Mouse (Mus musculus) cerebellum, adult 18-20 months (tissue): ENCODE measurements around the gene Zswim4.

Experiments
- DNase-seq, 2 experiments: peaks; one replicate each; pipeline ENCODE4 v3.0.0; 2021

The Zswim4 gene

DNA sequence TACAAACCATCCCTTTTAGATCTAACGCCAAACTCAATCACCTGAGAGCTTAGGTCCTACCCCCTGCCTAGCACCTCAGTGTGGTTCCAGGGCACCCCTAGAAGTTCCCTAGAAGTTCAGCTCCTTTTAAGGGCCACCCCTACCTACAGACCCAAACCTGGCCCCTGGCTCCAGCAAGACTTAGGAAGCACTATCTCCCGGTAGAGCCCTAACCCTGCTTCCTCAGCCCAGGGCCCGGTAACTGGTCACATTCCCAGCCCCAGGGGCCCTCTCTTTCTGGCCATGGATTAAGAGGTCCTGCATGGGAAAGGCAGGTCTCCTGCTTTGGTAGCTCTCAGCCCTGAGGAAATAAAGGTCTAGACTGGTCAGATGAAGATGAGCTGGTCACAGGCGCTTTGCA lies 56.9 kb downstream of the Zswim4 start:
- DNase-seq = no peak

DNA sequence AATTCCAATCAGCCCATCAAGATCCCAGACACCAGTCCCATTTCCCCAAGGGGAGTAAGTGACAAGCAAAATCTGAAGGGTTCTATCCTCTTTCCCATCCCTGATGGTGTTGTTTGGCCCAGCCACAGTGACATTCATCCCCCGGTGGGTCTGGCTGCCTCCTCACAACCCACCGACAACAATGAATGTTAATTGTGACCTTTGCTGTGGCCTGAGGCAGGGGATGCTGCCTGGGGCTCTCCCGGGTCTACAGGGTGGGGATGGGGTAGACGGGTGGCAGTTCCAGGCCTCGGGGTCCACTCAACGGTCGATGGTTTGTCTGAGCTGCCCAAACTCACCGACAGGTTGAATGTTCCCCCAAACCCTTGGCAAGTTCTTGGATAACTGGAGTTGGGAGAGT lies 58.3 kb downstream of the Zswim4 start:
- no peak for DNase-seq

DNA sequence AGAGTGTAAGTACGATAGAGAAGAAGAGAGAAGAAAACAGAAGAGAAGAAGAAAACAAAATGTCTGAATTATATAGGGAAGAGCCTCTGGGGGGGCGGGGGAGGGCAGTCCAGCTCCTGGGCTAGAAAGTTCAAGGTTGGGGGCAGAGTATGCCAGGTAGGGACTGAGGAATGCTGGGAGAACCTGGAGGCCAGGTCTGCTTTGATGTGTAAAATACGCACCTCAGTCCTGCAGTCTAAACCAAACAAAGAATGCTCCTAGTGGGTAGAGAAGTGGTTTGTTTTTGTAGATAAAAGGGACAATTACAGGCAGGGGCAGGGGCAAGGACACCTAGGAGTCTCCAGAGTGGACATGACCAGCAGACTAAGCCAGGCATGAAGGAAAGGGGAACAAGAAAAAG lies 59.5 kb downstream of the Zswim4 start:
- no peak for DNase-seq

DNA sequence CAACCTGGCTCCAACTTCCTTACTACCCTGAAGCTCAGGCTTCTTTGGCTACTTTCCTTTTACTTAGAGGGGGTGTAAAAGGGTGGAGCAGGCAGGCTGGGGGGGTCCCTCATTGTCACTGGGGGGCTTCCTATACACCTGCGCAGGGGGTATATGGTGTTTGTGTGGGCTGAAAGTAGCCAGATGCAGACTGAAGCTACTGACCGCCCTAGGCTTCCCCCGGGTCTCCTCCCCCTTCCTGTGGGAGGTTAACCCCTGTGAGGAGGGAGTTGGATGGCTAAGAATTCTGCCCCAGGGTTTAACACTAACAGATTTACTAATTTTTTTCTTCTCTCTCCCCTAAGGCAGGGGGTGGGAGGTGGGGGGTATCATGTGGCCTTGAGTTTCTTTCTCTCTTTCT lies 60.3 kb downstream of the Zswim4 start:
- DNase-seq = no peak

DNA sequence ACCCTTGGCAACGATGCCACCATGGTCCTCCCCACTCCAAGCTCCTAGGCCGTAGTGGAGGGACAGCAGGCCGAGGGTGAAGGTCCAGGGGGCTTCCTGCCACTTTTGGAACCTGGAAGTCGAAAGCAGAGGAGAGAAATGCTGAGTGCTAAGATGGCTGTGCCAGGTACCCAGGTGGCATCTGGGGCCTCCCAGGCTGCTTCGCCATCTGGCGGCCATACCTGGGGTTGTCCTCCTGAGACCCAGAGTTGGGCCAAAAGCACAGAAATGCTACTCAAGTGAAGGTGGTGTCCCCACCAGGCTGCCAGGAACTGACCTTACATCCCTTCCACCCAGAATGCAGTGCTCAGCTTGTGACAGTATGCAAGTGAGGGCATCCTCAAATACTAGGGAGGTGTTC lies 63.0 kb downstream of the Zswim4 start:
- DNase-seq = peak; percentile 82 to 84

DNA sequence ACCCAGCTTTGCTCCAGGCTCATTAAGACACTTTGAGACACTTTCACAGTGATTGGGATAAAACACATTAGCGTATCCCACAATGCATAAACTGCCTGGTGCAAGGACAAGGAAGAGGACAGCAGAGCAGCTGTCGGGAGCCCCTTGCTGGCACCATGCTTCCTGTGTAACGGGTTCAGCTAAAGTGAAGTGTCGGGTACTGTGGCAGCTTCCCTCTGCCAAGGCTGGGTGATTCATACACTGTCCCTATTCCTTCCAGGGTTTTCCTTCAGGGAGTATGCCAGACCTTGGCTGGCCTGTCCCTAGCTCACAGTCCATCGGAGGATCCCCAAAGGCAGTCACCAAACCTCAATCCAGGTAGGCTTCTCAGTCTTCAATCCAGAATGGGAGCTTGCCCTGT lies 66.8 kb downstream of the Zswim4 start:
- DNase-seq = no peak

DNA sequence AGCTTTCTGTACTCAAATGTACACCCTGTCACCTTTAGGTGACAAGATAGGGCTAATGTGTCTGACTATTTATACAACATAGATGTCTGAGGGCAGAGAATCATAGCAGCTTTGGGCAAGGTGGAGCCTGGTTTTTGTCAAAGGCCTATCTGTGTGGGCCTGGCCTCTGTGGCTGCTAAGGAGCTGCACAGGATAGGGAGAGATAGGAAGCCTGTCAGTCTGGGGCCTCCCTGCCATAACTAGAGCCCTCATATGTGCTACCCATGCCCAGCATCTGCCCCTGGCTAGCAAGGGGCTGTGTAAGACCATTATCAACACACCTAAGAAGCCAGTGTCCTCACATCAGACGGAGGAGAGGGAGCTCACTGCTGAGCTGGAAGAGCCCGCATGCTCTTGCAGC lies 69.2 kb downstream of the Zswim4 start:
- DNase-seq = no peak
